Mouse (Mus musculus) spleen, adult 12 weeks (tissue): ENCODE data around the gene Snx32.

Source experiments
- DNase-seq: peaks from one replicate; pipeline ENCODE4 v3.0.0; 2022; ENCODE audit warnings: low spot score

The Snx32 gene

GRCm38 (mm10) chr19:5483386-5484359 lies 26.7 kb downstream of the Snx32 start:
- DNase-seq: no peak

DNA sequence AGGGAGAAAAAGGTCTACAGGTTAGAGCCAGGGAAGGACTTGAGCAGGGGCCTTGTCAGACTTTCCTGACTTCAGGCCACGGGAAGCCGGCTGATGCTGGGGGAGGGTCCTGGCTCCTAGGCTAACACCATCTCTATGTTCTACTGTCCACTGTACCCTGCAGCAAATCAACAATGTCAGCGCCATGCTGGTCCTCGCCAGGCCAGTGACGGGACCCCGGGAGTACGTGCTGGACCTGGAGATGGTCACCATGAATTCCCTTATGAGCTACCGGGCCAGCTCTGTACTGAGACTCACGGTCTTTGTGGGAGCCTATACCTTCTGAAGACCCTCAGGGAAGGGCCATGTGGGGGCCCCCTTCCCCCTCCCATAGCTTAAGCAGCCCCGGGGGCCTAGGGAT lies 28.9 kb downstream of the Snx32 start:
- no peak for DNase-seq

DNA sequence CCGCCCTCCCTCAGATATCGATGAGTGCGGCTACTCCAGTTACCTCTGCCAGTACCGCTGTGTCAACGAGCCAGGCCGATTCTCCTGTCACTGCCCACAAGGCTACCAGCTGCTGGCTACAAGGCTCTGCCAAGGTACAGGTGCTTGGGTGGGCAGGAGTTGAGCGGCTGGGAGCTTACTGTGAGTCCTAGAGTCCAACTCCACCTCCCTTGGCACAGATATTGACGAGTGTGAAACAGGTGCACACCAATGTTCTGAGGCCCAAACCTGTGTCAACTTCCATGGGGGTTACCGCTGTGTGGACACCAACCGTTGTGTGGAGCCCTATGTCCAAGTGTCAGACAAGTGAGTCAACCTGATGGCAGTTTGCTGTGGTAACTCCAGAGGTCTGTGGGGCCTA lies 30.3 kb downstream of the Snx32 start:
- DNase-seq: no peak

- no peak for DNase-seq
These were observed 32.6 kb downstream of the Snx32 start for GRCm38 (mm10) chr19:5477668-5478300.

- no peak for DNase-seq
These were observed 33.2 kb downstream of the Snx32 start for GRCm38 (mm10) chr19:5477004-5477667.

DNA sequence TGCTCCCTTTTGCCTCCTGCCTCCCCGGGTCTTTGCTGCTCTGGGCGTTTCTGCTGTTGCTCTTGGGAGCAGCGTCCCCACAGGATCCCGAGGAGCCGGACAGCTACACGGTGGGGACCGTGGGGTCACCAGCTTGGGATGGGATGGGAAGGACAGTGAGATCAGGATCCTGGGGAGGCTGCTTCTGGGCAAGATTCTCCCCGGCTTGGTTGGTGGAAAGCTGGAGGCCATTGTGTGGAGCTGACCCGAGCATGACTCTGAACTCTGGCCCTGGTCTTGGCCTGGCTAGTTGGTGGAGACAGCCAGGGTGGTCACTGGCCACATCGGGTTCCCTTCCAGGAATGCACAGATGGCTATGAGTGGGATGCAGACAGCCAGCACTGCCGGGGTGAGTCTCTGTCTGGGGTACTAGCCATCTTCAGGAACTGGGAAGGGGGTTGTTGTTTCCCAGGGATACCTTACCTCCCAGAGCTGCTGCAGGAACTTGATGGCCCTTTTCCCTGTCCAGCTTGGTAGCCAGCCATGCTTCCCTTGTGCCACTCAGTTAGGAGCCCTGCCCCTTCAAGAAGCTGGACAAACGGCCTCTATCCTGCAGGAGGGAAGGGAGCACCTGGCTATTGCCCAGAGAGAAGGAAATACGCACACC lies 35.1 kb downstream of the Snx32 start:
- no peak for DNase-seq

DNA sequence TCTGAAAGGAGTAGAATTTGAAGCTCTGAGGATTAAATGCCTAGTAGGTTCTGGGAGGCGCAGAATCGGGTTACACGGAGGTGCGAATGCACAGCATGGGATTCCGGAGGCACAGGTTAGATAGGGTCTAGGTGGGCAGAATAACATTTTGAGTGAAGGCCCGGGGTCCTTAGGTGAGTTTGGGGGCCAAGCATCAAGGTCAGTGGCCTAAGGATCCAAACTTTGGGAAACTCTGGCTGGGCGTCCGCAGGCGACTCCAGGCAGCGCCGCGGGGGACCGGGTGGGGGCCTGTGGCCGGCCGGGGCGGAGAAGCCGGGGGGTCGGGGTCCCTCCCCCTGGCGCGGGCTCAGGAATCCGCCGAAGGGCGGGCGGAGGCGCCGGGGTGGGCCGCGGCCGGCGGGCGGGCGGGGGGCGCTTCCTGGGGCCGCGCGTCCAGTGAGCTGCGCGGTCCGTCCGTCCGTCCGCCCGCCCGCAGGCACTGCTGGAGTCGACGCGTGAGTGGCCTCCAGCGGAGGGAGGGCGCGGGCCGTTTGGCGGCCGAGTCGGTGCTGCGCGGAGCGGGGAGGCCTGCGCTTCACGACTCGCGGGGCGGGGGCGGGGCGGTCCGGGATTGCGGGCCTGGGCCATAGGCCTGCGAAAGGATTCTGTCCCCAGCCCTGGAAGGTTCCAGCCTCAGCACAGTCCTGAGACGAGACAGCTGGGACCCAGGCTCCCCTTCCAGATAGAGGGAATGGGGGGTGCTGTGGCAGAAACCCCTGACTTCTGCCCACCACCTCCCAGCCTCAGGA lies 35.9 kb downstream of the Snx32 start:
- DNase-seq: no peak

- DNase-seq: no peak
These were observed 36.6 kb downstream of the Snx32 start, which contains the start of gene Efemp2 for GRCm38 (mm10) chr19:5473720-5474119. Gene Efemp2 (plus strand): TSS chr19:5473954.

DNA sequence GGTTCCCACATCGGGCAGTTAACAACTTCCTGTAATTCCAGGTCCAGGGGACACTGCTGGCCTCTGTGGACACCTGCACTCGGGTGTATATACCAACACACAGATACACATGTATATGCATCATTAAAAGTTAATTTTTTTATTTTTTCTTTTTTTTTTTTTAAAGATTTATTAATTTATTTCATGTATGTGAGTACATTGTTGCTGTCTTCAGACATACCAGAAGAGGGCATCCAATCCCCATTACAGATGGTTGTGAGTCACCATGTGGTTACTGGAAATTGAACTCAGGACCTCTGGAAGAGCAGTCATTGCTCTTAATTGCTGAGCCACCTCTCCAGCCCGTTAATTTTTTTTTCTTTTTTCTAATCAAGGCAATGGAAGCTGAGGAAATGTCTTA lies 37.5 kb downstream of the Snx32 start:
- DNase-seq: no peak

GRCm38 (mm10) chr19:5471846-5472245 lies 38.5 kb downstream of the Snx32 start:
- DNase-seq: no peak

DNA sequence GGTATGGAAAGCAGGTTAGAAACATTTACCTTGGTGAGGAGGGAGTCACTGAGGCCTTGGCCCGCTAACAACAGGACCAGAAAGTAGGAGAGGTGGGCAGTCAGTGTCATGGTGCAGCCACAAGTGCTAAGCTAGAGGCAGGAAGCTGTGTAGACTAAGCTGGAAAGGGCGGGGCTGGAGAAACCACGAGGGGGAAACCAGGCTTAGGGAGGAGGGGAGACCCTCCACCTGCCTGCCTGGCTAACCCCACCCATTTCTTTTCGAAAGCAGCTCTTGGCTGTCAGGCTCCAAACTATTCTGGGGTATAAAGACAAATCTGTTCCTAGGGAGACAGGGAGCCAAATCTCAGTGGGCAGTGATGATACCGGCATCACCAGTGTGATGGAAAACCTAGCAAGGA lies 42.0 kb downstream of the Snx32 start, which contains the start of gene Ctsw:
TSS of gene Ctsw (minus strand) at position 134 of the 400 bp plus-strand sequence.
- DNase-seq: no peak

DNA sequence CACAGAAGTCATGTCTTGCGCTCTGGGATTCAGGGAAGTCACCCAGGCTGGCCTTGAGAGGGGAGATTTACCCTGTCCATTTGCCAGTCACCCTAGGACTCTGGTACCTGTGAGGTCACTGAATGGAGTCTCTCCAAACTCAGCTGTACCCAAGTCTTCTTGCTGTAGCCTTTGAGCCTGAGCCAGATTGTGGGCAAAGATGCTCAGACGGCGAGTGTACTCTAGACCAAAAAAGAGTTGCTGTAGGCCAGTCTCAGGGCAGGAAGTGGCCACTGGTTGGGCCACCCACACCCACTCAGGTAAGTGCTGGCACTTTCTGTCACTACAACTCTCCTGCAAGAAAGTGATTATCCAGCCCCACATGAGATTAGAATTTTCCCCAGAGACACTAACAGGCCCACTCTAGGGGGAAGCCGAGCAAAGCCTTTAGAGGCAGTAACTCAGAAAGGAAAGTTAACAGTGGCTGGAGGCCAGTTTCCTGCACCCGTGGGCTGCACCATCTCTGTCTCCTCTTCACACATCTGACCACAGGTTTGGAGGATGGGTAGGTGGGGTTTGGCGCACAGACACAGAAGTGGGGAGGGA lies 43.3 kb downstream of the Snx32 start:
- DNase-seq: no peak

- DNase-seq: no peak
These were observed 45.3 kb downstream of the Snx32 start for GRCm38 (mm10) chr19:5465037-5465436.

DNA sequence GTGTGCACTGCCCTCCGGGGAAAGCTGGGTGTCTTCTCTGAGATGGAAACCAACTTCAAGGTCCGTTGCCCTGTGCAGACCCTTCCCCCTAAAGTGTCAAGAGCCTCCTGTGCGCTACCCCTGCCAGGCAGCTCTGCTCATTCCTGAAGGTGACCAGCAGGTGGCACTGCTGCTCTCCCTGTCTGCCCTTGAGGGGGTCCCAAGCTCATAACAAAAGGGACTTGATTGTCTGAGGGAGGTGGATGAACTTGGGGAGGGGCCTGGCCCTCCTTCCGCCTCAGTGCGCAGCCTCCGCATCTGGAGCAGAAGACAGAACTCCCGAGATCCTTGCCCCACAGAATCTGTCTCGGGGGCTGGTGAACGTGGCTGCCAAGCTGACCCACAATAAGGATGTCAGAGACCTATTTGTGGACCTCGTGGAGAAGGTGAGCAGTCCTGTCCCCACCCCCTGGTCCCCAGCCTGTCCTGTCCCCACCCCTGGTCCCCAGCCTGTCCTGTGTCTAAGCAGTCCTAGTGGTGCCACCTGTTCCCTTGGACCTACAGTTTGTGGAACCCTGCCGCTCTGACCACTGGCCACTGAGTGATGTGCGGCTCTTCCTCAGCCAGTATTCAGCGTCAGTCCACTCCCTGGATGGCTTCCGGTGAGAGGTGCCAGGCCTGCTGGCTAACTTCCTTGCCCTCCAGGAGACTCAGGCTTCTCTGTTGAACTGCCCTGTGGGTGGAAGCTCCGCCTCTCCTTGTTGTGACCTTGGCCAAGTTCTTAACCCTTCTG lies 46.4 kb downstream of the Snx32 start:
- no peak for DNase-seq

GRCm38 (mm10) chr19:5463212-5463611 lies 47.1 kb downstream of the Snx32 start:
- no peak for DNase-seq

GRCm38 (mm10) chr19:5461411-5461810 lies 48.9 kb downstream of the Snx32 start:
- DNase-seq: no peak

DNA sequence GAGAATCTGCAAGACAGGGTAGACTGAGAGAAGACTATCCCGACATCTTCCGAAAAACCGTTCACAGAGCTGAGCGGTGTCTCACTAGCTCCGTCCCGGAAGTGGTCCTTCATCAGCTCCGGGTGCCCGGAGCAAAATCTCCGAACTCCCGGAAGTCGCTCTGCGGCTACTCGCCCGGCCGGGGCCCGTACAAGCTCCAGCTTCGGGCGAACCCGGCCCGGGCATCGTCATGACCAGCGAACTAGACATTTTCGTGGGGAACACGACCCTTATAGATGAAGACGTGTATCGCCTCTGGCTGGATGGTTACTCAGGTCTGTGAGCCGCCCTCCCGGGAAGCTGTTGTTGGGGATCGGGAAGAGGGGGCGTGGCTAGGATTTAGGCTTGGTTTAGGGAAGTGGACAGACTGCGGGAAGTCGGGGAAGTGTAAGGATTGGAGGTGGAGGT lies 49.9 kb downstream of the Snx32 start, which contains the start of gene Fibp:
TSS of gene Fibp (plus strand) at position 151 of the 447 bp plus-strand sequence.
- DNase-seq: peak; percentile 78

DNA sequence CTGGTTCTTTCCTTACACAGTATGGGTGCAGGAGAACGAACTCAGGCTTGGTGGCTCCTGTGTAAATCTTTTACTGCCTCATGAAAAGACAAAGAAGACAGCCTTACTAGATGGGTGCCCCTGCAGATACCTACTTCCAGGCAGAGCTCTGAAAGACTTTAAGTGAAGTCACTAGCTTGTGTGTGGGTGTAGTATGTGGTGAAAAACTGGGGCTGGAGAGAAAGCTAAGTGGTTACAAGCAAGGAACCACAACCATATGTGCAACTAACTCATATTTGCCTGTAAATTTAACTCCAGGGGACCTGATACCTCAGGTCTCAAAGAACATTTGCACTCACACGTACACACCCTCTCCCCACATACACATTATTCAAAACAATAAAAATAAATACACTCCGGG lies 50.4 kb downstream of the Snx32 start:
- DNase-seq: no peak

GRCm38 (mm10) chr19:5459019-5459418 lies 51.3 kb downstream of the Snx32 start:
- no peak for DNase-seq
